Comparison of ENCODE assay signal across 31 mouse cellular contexts in the genomic region with DNA sequence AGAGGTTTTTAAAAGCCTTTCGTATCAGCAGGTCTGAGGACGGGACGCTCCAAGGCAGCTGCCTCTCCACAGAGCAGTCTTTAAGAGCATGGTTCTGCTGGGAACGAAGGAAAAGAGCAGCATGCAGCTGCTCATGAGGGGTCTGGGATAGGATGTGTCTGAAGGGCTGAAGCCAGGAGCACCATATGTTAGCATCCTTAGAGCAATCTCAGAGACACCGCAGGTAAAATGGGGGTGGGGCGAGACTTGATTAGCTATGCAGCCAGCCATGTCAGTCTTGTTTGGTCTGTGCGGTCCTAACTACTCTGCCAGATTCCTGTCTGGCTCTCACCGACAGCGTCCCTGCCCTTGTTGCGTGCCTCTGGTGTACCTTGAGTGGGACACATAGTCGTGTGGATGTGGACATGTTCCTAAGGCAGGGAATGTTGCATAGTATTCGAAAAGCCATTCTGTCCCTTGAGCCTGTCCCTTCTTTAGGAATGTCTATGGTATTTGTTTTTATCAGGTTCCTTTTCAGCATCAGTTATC. TPM values are rescaled to one million over a fixed set of nuclear protein-coding genes. Genes with fewer than 3 reads are reported as not detected.
A peak's percentile ranks its signal among the peaks of the same experiment; 100 is the strongest.
DNase-seq lines count a peak whose midpoint lies in the region; ATAC-seq and TF ChIP-seq lines count a peak whose summit lies in the region.
"Had no signal": no experiment of that assay in that cellular context is flagged by ENCODE, and none has a peak within 500 bp of the region (broad histone marks: within the 10 kb centered on the region; RNA-seq: fewer than 3 reads in every experiment).

No protein-coding gene starts in this region.

- H3K4me1 ChIP-seq in midbrain, embryonic 11.5 days (ENCODE audit: control insufficient read depth, insufficient read depth, low read length) = no peaks in the 10 kb centered on the region
- H3K4me1 ChIP-seq in midbrain, postnatal 0 days (ENCODE audit: insufficient read depth, low read length) = no peaks in the 10 kb centered on the region
- no peaks in the 10 kb centered on the region for H3K4me1 ChIP-seq in intestine, embryonic 16.5 days (ENCODE audit: control insufficient read depth, insufficient read depth, low read length)
- H3K4me1 ChIP-seq: forebrain, embryonic 12.5 days; forebrain, embryonic 15.5 days; hindbrain, embryonic 12.5 days had no signal

- no peak overlapping the region for H3K9ac ChIP-seq in midbrain, embryonic 11.5 days (ENCODE audit: low read length)
- no peak overlapping the region for H3K9ac ChIP-seq in midbrain, postnatal 0 days (replicated peaks; ENCODE audit: low read length, poor library complexity, severe bottlenecking)
- no peak overlapping the region for H3K9ac ChIP-seq in intestine, embryonic 16.5 days (ENCODE audit: low read depth, low read length)
- H3K9ac ChIP-seq: embryonic facial prominence, embryonic 13.5 days; forebrain, embryonic 12.5 days; forebrain, embryonic 15.5 days; heart, embryonic 13.5 days; hindbrain, embryonic 12.5 days had no signal

- no peak for ATAC-seq in midbrain, embryonic 11.5 days (ENCODE audit: low FRiP score)
- ATAC-seq in midbrain, postnatal 0 days (ENCODE audit: low FRiP score) = no peak
- ATAC-seq in intestine, embryonic 16.5 days = no peak
- ATAC-seq: activated CD4-positive, CD25-positive, alpha-beta regulatory T cell, adult 4 months; forebrain, embryonic 15.5 days; hindbrain, embryonic 16.5 days; inflammation-experienced regulatory T-cells, adult 6 months; intestine, postnatal 0 days; Patski had no signal

- intact Hi-C loops in gastrocnemius, adult 2 months (cut with DNase I) = loop anchor here (5.0 kb wide), 1 partner anchor 45 kb away; no protein-coding TSS in a partner anchor

- peak overlapping the region; percentile 85 for H3K27ac ChIP-seq in gastrocnemius, adult 2 months
- no peak overlapping the region for H3K27ac ChIP-seq in midbrain, embryonic 11.5 days (ENCODE audit: low read depth, low read length)
- H3K27ac ChIP-seq in midbrain, postnatal 0 days (ENCODE audit: low read depth, low read length) = no peak overlapping the region
- H3K27ac ChIP-seq in intestine, embryonic 16.5 days (ENCODE audit: low read length) = no peak overlapping the region
- H3K27ac ChIP-seq: embryonic facial prominence, embryonic 10.5 days; forebrain, embryonic 12.5 days; forebrain, embryonic 15.5 days; heart, embryonic 13.5 days; hindbrain, embryonic 12.5 days had no signal

- whole genome bisulfite sequencing in midbrain, embryonic 11.5 days = 91% methylated on average over 12 of the region's 12 CpGs
- 95% methylated on average over 12 of the region's 12 CpGs for whole genome bisulfite sequencing in midbrain, postnatal 0 days
- WGBS in intestine, embryonic 16.5 days = 89% methylated on average over 12 of the region's 12 CpGs

- H3K9me3 ChIP-seq in midbrain, embryonic 11.5 days (ENCODE audit: control insufficient read depth, low read length) = no peaks in the 10 kb centered on the region
- H3K9me3 ChIP-seq in midbrain, postnatal 0 days (ENCODE audit: low read length) = no peaks in the 10 kb centered on the region
- H3K9me3 ChIP-seq in intestine, embryonic 16.5 days (ENCODE audit: control insufficient read depth, low read length) = no peaks in the 10 kb centered on the region
- H3K9me3 ChIP-seq: embryonic facial prominence, embryonic 13.5 days; forebrain, embryonic 12.5 days; forebrain, embryonic 15.5 days; G1E; heart, embryonic 13.5 days; hindbrain, embryonic 12.5 days had no signal

- no peak for DNase-seq in gastrocnemius, adult 2 months
- no peak for DNase-seq in gastrocnemius, postnatal 25 days
- peak; percentile 26 for DNase-seq in heart, adult 8-10 months (ENCODE audit: low spot score)
- DNase-seq in heart, adult 9 months (ENCODE audit: low spot score in 2 of 2) = no peak
- DNase-seq in midbrain, embryonic 11.5 days (ENCODE audit: low spot score, missing footprints) = peak; percentile 57
- no peak for DNase-seq in midbrain, postnatal 0 days (ENCODE audit: low spot score)
- DNase-seq: adrenal gland, adult 8-10 months; adrenal gland, postnatal 25 days; B cell, adult 2 months; cerebellum, adult 2 months; cerebellum, adult 9-11 months; cerebellum, postnatal 36 days; embryo, embryonic 11 days; gastrocnemius, postnatal 10 days; heart, postnatal 14 days; kidney, adult 2 months had no signal

- no peaks in the 10 kb centered on the region for H3K36me3 ChIP-seq in midbrain, embryonic 11.5 days (ENCODE audit: control insufficient read depth, insufficient read depth, low read length)
- H3K36me3 ChIP-seq in midbrain, postnatal 0 days (ENCODE audit: insufficient read depth, low read length) = no peaks in the 10 kb centered on the region
- no peaks in the 10 kb centered on the region for H3K36me3 ChIP-seq in intestine, embryonic 16.5 days (ENCODE audit: control insufficient read depth, insufficient read depth, low read length)
- H3K36me3 ChIP-seq: forebrain, embryonic 15.5 days; G1E; hindbrain, embryonic 12.5 days had no signal

- H3K4me3 ChIP-seq in gastrocnemius, adult 2 months = peak overlapping the region; percentile 50
- no peak overlapping the region for H3K4me3 ChIP-seq in midbrain, embryonic 11.5 days (ENCODE audit: low read depth, low read length)
- H3K4me3 ChIP-seq in midbrain, postnatal 0 days (ENCODE audit: low read depth, low read length) = no peak overlapping the region
- H3K4me3 ChIP-seq in intestine, embryonic 16.5 days (ENCODE audit: low read length) = no peak overlapping the region
- H3K4me3 ChIP-seq: embryonic facial prominence, embryonic 10.5 days; embryonic facial prominence, embryonic 13.5 days; erythroblast, embryonic 14.5 days; forebrain, embryonic 12.5 days; forebrain, embryonic 15.5 days; heart, embryonic 13.5 days; hindbrain, embryonic 12.5 days had no signal

- TF ChIP-seq CTCF in gastrocnemius, adult 2 months (IDR thresholded peaks at IDR 0.05) = no peak
- TF ChIP-seq CTCF in midbrain, postnatal 0 days (IDR thresholded peaks at IDR 0.05) = no peak

- H3K4me2 ChIP-seq in midbrain, embryonic 11.5 days = no peak overlapping the region
- H3K4me2 ChIP-seq in midbrain, postnatal 0 days (ENCODE audit: low read depth, low read length, poor library complexity, severe bottlenecking) = no peak overlapping the region
- H3K4me2 ChIP-seq in intestine, embryonic 16.5 days (ENCODE audit: low read depth, low read length) = no peak overlapping the region
- H3K4me2 ChIP-seq: embryonic facial prominence, embryonic 13.5 days; forebrain, embryonic 12.5 days; forebrain, embryonic 15.5 days; heart, embryonic 13.5 days; hindbrain, embryonic 12.5 days had no signal

- no peaks in the 10 kb centered on the region for H3K27me3 ChIP-seq in midbrain, embryonic 11.5 days (ENCODE audit: control insufficient read depth, insufficient read depth, low read length)
- no peaks in the 10 kb centered on the region for H3K27me3 ChIP-seq in midbrain, postnatal 0 days (ENCODE audit: insufficient read depth, low read length)
- no peaks in the 10 kb centered on the region for H3K27me3 ChIP-seq in intestine, embryonic 16.5 days (replicated peaks; ENCODE audit: control insufficient read depth, insufficient read depth, low read length)
- H3K27me3 ChIP-seq: embryonic facial prominence, embryonic 13.5 days; forebrain, embryonic 12.5 days; forebrain, embryonic 15.5 days; heart, embryonic 13.5 days; hindbrain, embryonic 12.5 days; Patski had no signal

RNA-seq across cellular contexts. Expression of a gene that starts 43.8 kb away (rescaled TPM):
- total RNA-seq in gastrocnemius, adult 2 months (2021) = 1 to 10 TPM; 2.7 to 3.8 TPM
- total RNA-seq in gastrocnemius, postnatal 25 days (2021) = 1 to 10 TPM; 1.8 to 2.3 TPM
- 1 to 10 TPM; 3.7 to 6.6 (median 4.6) TPM for total RNA-seq in heart, adult 8-10 months (2022)
- polyA plus RNA-seq in midbrain, embryonic 11.5 days (2014; fragmentation: Nextera tagmentation; extraction: Ambion mirVana) = 20.0 and 24.2 TPM in 2 replicates
- total RNA-seq in midbrain, postnatal 0 days (2014; rRNA removed) = 8.8 and 10.9 TPM in 2 replicates
- 9.6 and 10.0 TPM in 2 replicates for polyA plus RNA-seq in midbrain, postnatal 0 days (2015; fragmentation: Nextera tagmentation; extraction: Ambion mirVana)
- 5.8 and 6.4 TPM in 2 replicates for polyA plus RNA-seq in intestine, embryonic 16.5 days (2015; fragmentation: Nextera tagmentation; extraction: Ambion mirVana)
- total RNA-seq: CH12.LX had no signal
- polyA plus RNA-seq: G1E; inflammation-experienced regulatory T-cells, adult 6 months had no signal

Comparison
In these comparisons a context has a peak if more than half of its experiments do, and no peak if none do; other contexts are left out.
1. DNase-seq: peak in heart, adult 8-10 months (single experiment) and midbrain, embryonic 11.5 days (single experiment); none in gastrocnemius, adult 2 months (single experiment), gastrocnemius, postnatal 25 days (single experiment), heart, adult 9 months (0 of 2) and midbrain, postnatal 0 days (single experiment).